Mouse (Mus musculus): ENCODE data around the gene Lbx2.

Gene Lbx2

DNA sequence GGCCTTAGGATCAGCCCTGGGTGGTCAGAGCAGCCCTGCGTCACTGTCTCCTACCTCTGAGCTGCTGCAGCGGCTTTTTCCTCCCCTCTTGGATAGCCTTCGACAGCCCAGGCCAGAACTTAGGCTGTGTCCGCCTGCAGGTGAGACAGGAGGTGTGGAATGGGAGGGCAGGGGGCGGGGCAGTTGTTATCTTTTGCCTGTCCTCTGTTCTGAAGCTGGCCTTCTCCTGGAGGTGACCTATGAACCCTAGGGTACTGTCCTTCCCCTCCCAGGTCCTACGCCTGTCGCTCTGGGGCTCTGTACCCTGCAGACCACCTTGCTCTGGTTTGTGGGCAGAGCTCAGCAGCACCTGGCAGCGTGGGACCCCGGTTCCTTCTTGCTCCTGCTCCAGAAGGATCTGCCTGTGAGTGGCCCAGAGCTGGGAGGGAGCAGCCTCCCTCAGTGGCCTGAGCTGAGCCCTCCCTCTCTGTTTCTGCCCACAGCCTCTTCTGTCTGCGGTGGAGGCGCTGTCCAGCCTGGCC lies 17.0 kb downstream of the Lbx2 start:
- in situ Hi-C loops (cut with MboI; ENCODE audit: low pct_unique_long_range_greater_than_20kb in 1 of 2, low sequenced_read_pairs in 2 of 2, unreplicated experiment in 1 of 2), result loop anchor here in 1 of 2 experiments (5.0 kb wide), 1 partner anchor 96 kb away; no protein-coding TSS in a partner anchor

DNA sequence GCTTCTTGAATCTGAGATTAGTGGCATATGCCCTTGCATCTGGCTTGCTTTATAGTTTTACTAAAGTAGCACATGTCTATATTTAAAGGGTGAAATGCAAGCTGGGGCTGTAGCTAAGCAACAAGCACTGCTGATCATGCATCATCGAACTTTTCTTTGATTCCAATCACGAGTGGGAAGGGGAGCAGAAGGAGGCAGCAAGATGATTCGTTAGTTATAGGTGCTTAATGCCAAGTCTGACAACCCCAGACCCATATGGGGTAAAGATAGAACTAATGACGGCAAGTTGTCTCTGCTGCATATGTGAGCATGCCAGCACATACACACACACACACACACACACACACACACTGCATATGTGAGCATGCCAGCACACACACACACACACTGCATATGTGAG lies 18.0 kb downstream of the Lbx2 start:
- in situ Hi-C loops (cut with MboI; ENCODE audit: low pct_unique_long_range_greater_than_20kb in 1 of 2, low sequenced_read_pairs in 2 of 2, unreplicated experiment in 1 of 2), result loop anchor here in 1 of 2 experiments (5.0 kb wide), 1 partner anchor 97 kb away; no protein-coding TSS in a partner anchor

DNA sequence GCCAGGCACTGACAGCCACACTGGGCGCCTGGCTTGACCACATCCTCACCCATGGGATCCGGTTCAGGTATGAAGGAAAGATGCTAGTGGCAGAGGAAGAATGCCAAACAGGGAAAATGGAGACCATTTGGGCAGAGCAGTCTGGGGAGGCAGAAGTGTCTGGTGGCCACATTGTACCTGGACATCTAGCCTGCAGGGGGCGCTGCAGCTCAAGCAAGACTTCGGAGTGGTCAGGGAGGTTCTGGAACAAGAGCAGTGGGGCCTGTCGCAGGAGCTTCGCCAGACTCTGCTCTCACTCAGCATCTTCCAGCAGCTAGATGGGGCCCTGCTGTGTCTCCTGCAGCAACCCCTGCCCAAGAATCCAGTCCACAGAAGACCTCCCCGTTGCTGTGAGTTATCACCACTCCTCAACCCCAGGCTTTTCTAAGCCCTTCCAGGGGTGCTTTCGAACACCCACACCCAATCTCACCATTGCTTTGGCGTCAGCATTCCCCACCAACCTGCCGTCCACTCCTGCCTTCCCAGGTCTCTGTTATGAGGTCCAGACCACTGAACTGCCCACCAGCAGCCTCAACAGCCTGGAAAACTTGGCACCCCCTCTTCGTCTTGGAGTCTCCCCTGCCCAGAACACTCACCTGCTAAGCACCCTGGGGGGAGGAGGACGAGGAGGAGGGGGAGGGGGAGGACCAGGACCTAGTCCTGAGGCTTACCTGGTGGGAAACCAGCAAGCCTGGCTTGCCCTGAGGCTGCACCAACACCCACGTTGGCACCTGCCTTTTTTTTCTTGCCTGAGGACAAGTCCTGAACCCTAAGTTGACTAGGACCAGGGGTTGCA lies 21.6 kb downstream of the Lbx2 start:
- in situ Hi-C loops (cut with MboI; ENCODE audit: low pct_unique_long_range_greater_than_20kb in 1 of 2, low sequenced_read_pairs in 2 of 2, unreplicated experiment in 1 of 2), result no loop called here

DNA sequence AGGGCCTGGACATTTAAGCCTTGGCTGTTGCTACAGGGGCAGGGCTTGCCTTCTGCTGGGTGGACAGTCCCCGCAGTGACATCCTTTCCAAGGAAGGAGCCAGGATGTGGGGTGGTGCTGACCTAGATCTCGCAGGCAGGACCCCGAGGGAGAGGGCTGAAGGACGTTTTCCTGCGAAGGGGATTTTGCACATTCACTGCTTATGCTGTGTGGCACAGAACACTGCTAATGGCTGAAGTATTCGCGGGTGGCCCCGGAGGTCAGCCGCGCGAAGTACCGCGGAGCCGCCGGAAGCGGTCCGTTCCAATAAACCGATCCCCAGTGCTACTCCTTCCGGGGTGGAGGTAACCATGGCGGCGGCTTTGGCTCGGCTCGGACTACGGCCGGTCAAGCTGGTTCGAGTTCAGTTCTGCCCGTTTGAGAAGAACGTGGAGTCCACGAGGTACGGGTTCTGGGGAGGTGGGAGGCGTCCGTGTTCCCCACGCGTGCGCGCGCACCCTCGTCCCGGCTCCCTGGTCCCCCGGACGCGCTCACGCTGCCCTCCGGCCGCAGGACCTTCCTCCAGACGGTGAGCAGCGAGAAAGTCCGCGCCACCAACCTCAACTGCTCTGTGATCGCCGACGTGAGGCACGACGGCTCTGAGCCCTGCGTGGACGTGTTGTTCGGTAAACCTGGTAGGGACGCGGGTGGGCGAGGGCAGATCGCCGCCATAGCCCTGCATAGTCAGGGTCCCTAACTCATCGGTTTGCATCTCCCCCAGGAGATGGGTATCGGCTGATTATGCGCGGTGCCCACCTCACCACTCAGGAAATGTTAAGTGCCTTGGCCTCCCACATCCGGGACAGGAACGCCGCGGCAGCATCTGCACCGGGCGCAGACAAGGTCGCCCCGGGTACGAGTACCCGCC lies 22.8 kb downstream of the Lbx2 start, which contains the start of gene Mrpl53:
TSS of gene Mrpl53 (plus strand) at position 279 of the 907 bp plus-strand sequence.
- in situ Hi-C loops (cut with MboI; ENCODE audit: low pct_unique_long_range_greater_than_20kb in 1 of 2, low sequenced_read_pairs in 2 of 2, unreplicated experiment in 1 of 2), result no loop called here

DNA sequence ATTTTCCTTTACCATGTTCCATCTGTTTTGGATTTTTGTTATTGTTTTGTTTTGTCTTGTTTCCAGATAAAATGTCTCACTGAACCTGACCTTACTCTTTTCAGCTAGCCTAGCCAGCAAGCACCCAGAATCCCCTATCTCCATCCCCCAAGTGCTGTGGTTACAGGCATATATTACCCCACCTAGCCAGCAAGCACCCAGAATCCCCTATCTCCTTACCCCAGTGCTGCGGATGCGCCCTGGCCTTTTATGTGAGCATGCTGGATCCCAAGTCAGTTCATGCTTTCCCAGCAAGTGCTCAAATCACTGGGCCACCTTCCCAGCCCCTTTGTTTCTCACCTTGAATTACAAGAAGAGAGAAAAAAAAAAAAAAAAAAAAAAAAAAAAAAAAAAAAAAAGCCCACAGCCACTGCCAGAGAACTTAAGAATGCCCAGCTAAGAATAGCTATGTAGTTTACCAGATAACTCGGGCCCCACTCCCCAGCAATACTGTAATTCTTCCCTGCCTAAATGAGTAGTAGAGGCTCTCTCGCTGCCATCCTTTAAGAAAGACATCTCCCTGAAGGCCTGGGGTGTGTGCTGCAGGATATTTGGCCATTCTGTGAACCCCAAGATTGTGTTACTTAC lies 25.5 kb downstream of the Lbx2 start:
- in situ Hi-C loops (cut with MboI; ENCODE audit: low pct_unique_long_range_greater_than_20kb in 1 of 2, low sequenced_read_pairs in 2 of 2, unreplicated experiment in 1 of 2), result no loop called here

DNA sequence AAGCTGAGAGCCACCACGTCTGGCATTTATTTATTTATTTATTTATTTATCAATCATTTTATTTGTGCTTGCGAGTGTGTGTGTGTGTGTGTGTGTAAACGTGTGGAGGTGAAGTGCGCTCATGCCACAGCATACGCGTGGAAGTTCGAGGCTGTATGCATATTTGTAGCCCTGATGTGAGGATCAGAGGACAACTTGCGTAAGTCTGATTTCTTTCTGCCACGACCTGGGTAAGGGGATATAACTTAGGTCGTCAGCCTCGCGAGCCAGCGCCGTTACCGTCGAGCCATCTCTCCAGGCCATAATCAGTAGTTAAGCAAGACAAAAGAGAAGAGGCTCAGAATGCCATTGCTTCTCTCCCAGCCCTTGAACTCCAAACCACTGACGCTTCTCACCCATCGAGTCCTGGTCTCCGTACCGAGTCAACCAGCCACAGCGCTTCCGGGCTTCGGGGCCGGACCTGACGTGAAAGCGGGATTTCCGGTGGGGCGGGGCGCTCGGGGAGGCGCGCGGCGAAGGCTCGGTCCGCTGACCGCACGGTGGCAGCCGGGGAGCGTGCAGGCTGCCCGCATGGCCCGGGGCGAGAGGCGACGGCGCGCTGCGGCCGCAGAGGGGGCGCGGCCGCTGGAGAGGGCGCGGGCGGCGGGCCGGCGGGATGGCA lies 29.0 kb downstream of the Lbx2 start, which contains the start of gene Mogs:
TSS of gene Mogs (plus strand) at position 486 of the 661 bp plus-strand sequence.
- in situ Hi-C loops (cut with MboI; ENCODE audit: low pct_unique_long_range_greater_than_20kb in 1 of 2, low sequenced_read_pairs in 2 of 2, unreplicated experiment in 1 of 2), result no loop called here

DNA sequence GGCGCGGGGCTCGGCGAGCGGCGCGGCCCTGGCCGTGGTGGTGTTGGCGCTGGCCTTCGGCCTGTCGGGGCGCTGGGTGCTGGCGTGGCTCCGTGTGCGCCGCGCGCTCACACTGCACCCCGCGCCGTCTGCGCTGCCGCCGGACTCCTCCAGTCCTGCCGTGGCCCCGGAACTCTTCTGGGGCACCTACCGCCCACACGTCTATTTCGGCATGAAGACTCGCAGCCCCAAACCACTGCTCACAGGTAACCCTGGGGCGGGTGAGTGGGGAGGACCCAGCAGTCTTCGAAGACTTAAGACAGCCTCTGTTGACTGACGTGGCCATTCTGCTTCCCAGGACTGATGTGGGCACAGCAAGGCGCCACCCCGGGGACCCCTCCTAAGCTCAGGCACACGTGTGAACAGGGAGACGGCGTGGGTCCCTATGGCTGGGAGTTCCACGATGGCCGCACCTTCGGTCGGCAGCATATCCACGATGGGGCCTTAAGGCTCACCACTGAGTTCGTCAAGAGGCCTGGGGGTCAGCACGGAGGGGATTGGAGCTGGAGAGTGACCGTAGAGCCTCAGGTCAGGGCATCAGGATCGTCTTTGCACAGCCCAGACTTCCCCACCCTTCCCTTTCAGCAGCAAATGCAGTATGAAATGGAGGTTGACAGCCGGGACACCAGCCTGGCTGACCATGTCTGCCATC lies 29.7 kb downstream of the Lbx2 start:
- in situ Hi-C loops (cut with MboI; ENCODE audit: low pct_unique_long_range_greater_than_20kb in 1 of 2, low sequenced_read_pairs in 2 of 2, unreplicated experiment in 1 of 2), result no loop called here

DNA sequence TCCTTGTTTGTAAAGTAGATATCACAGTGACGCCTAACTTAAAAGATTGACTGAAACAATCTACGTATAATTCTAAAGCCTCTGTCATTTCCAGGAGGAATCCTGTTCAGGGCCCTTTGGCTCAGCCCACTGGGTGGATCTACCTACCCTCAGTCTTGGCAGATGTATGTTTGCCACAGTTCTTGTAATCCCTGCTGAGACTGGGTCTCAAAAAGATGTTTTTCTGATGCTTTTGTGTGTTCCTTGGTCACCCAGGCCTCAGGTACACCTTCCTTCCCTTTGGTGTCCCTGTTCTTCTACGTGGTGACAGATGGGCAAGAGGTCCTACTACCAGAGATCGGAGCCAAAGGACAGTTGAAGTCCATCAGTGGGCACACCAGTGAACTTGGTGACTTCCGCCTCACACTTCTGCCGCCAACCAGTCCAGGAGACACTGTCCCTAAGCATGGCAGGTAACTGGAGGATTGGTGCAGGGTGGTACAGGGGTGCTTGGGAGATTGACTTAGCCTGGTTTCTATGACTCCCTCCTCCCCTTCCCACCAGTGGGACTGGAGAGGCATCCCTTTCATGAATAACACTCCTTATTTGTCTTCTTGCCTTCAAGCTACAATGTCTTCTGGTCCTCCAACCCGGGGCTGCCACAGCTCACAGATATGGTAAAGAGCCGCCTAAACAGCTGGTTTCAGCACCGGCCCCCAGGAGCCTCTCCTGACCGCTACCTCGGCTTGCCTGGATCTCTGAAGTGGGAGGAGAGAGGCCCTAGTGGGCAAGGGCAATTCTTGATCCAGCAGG lies 30.4 kb downstream of the Lbx2 start:
- in situ Hi-C loops (cut with MboI; ENCODE audit: low pct_unique_long_range_greater_than_20kb in 1 of 2, low sequenced_read_pairs in 2 of 2, unreplicated experiment in 1 of 2), result no loop called here

DNA sequence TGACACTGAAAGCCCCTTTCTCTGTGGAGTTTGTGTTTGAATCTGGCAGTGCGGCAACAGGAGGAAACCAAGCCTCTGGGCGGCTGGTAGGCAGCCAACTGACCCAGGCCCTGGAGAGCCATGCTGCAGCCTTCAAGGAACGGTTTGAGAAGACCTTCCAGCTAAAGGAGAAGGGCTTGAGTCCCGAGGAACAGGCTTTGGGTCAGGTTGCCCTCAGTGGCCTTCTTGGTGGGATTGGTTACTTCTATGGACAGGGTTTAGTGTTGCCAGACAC lies 30.9 kb downstream of the Lbx2 start:
- in situ Hi-C loops (cut with MboI; ENCODE audit: low pct_unique_long_range_greater_than_20kb in 1 of 2, low sequenced_read_pairs in 2 of 2, unreplicated experiment in 1 of 2), result no loop called here

DNA sequence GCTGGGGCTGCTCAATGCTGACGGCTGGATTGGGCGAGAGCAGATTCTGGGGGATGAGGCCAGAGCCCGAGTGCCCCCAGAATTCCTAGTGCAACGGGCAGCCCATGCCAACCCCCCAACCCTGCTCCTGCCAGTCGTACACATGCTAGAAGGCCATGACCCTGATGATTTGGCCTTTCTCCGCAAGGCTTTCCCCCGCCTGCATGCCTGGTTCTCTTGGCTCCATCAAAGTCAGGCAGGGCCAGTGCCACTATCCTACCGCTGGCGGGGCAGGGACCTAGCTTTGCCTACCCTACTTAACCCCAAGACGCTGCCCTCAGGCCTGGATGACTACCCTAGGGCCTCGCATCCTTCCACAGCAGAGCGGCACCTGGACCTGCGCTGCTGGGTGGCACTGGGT lies 31.4 kb downstream of the Lbx2 start:
- in situ Hi-C loops (cut with MboI; ENCODE audit: low pct_unique_long_range_greater_than_20kb in 1 of 2, low sequenced_read_pairs in 2 of 2, unreplicated experiment in 1 of 2), result no loop called here

DNA sequence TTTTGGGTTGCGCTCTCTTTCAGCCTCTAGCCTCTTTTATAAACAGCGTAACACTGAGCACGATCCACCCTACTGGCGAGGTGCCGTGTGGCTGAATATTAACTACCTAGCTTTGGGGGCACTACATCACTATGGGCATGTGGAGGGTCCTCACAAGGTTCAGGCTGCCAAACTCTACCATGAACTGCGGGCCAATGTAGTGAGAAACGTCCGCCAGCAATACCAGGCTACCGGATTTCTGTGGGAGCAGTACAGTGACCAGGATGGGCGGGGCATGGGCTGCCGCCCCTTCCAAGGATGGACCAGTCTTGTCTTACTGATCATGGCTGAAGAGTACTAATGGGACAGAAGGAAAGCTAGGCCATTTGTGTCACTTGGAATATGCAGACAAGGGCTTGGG lies 32.2 kb downstream of the Lbx2 start:
- in situ Hi-C loops (cut with MboI; ENCODE audit: low pct_unique_long_range_greater_than_20kb in 1 of 2, low sequenced_read_pairs in 2 of 2, unreplicated experiment in 1 of 2), result no loop called here

DNA sequence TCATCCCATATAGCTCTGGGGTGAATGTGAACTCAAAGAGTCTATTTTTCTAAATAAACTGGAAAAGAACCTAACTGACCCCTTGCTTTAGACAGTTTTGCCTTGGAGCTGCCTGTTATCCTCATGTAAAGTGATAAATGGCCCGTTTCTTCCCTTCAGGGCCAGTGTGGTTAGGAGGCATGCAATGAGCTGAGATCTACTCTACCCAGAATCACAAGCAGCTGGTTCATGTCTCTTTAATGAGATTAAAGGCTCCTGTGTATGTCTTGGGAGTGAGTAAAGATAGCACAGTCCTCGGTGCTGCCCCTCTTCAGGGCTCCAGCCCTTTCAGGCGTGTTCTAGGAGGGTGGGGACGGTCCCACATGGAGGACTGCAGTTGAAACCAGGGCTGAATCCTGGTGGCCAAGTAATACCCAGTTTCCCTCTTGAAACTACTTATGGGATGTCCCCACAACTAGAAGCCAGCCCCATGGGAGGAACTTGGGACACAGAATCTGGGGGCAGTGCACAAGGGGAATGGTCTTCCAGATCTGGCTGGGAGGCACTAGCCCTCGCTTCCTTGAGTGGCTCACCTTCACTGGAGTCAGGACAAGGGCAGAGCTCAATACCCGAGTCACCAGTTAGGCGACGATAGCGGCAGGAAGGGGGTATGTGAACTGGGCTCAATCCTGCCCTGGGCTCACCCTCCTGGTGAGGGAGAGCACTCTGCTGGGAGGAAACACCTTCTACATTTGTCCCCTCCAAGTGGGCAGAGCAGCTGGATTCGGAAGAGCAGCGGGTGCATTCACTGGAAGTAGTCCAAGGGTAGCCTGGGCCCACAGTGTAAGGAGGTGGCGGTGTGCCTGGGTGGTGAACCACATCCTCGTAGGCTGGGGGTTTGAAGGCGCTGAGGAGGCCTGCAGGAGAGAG lies 32.9 kb downstream of the Lbx2 start:
- in situ Hi-C loops (cut with MboI; ENCODE audit: low pct_unique_long_range_greater_than_20kb in 1 of 2, low sequenced_read_pairs in 2 of 2, unreplicated experiment in 1 of 2), result no loop called here

DNA sequence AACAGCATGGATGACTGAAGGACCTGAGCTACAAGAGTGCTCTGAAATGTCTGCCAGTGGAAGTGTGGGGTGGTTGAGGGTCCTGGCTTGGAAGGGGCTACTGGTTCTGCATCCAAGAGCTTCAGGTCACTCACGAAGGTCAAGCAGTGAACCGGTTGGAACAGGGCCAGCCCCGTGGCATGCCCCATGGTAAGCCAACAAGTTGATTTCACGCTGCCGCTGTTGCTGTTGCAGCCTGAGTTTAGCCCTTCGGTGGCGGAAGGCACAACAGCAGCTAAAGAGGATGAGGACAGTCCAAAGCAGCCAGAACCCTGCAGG lies 33.5 kb downstream of the Lbx2 start:
- in situ Hi-C loops (cut with MboI; ENCODE audit: low pct_unique_long_range_greater_than_20kb in 1 of 2, low sequenced_read_pairs in 2 of 2, unreplicated experiment in 1 of 2), result no loop called here

DNA sequence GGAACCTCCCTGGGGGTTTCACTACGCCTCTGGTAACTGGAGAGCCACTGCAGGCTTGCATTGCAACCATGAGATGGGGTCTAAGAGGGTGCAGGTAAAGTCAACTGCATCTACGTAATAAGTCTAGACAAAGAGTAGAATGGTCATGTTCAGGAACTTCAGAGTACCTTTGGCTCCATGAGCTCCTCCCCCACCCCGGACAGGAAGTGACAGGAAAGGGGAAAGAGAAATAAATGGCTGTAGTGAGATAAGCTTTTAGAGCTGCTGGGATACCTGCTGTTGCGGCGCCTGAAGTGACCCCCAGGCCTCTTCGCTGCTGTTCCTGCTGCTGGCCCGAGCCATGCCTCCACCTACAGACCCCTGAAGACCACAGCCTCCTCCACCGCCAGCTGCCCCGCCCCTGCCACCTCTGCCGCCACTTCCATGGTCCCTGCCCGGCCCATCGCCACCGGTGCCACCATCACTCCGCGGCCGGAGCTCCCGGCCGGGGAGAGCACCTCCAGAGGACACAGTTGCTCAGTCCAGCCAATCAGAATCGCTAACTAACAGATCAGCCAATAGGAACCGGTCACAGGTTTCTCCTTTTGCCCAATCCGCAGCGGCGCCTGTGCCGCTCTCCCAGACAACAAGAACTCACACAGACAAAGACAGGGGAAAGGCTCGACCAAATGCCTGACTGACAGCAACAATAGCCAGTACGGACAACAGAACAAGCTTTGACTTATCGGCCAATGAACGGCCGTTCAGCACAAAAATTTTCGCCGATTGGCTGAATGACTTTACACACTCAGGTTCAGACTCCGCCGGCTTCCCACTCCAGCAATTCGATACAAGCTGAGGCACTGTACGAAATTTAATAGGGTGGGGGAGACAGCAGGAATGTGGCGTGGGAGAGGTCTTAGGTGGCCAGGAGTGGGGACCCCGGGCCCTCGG lies 35.0 kb downstream of the Lbx2 start, which contains the start of gene Wbp1:
TSS of gene Wbp1 (minus strand) at position 630 of the 933 bp plus-strand sequence.
- in situ Hi-C loops (cut with MboI; ENCODE audit: low pct_unique_long_range_greater_than_20kb in 1 of 2, low sequenced_read_pairs in 2 of 2, unreplicated experiment in 1 of 2), result no loop called here

Measured in mouse embryonic stem cell (cell line).